Mouse (Mus musculus) activated CD4-positive, CD25-positive, alpha-beta regulatory T cell, adult 4 months (primary cell): ENCODE results near the gene N4bp1. TPM values are rescaled to one million over a fixed set of nuclear protein-coding genes. Genes with fewer than 3 reads are reported as not detected.

Source experiments
- ATAC-seq: one replicate; pipeline ENCODE4 v1.8.0; 2017
- polyA plus RNA-seq, 2 experiments: library from polyadenylated mRNA; unstranded; fragments of 100-300 nt; shearing (Covaris generic); gene quantifications; one replicate each; pipeline ENCODE4 v1.2.1; 2017

The N4bp1 gene
- polyA plus RNA-seq, 2 experiments from 2014 or later: 10.0 to 11.8 TPM

- ATAC-seq: no peak
Observed at GRCm38 (mm10) chr8:86760746-86761145, 124.3 kb downstream of the N4bp1 start.

DNA sequence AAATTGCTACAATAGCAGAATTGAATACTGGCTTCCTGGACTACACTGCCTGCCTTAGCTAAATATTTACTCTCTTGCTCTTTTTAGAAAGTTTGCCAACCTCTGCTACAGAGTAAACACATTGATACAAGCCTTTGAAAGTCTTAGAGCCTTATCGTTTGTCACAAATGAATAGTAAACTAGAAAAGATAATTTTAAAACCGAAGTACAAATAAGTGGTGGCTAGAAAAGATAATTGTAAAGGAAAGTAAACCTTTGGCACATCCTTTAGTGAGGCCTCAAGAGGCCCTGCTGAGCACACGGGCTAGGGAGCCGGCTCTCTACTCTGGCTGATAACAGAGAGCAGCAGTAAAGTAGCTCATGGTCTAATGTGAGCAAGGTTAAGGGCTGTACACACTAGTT lies 126.0 kb downstream of the N4bp1 start:
- no peak for ATAC-seq

DNA sequence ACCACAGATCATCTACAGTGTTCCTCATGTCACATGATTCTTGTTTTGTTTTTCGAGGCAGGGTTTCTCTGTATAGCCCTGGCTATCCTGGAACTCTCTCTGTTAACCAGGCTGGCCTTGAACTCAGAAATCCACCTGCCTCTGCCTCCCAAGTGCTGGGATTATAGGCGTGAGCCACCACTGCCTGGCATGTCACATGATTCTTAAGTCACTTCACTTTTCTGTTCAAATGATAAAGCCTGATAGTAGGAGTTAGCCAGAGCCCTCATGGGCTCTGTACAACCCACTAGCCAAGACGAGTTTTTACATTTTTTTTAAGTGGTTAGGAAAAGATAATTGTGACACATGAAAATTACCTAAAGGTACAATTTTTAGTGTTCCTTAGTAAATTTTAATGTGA lies 126.4 kb downstream of the N4bp1 start:
- ATAC-seq: no peak

Other genes with a start within 250 kb of the N4bp1 start
- gene Gm10638, start 139.6 kb downstream of the N4bp1 start, polyA plus RNA-seq: not detected
- gene Siah1a, start 139.3 kb downstream of the N4bp1 start, polyA plus RNA-seq: 1 to 10 TPM; 5.6 to 8.2 TPM